Mouse (Mus musculus) heart, embryonic 11.5 days (tissue): ENCODE data around the gene Tbrg1. TPM values are rescaled to one million over a fixed set of nuclear protein-coding genes. Genes with fewer than 3 reads are reported as not detected.

Experiments
- ATAC-seq: fragments of 200-750 bp; cut with Nextera tagmentation; replicated peaks from 2 replicates; pipeline ENCODE4 v1.8.0; 2017; ENCODE audit warnings: moderate library complexity; ENCODE audit not compliant: insufficient number of reproducible peaks, low FRiP score, low TSS enrichment
- H3K27ac ChIP-seq: fragments of 300-500 bp; sonication (generic); 2 replicates; pipeline ENCODE4 v1.5.1; 2014; ENCODE audit warnings: mild to moderate bottlenecking, low read depth, low read length
- H3K27me3 ChIP-seq: fragments of 300-500 bp; sonication (generic); 2 replicates; pipeline ENCODE4 v1.6.1; 2014; ENCODE audit warnings: mild to moderate bottlenecking, low read length, mixed read lengths; ENCODE audit not compliant: control insufficient read depth, insufficient read depth
- H3K36me3 ChIP-seq: fragments of 300-500 bp; sonication (generic); 2 replicates; pipeline ENCODE4 v1.6.1; 2014; ENCODE audit warnings: mild to moderate bottlenecking, low read length, moderate library complexity, mixed read lengths; ENCODE audit not compliant: control insufficient read depth, insufficient read depth
- H3K4me1 ChIP-seq: fragments of 300-500 bp; sonication (generic); 2 replicates; pipeline ENCODE4 v1.6.1; 2014; ENCODE audit warnings: low read length; ENCODE audit not compliant: control insufficient read depth, insufficient read depth
- H3K4me2 ChIP-seq: fragments of 300-500 bp; sonication (generic); 2 replicates; pipeline ENCODE4 v1.6.1; 2014; ENCODE audit warnings: mild to moderate bottlenecking, moderate library complexity
- H3K4me3 ChIP-seq: fragments of 300-500 bp; sonication (generic); 2 replicates; pipeline ENCODE4 v1.5.1; 2014; ENCODE audit warnings: low read depth, low read length
- H3K9ac ChIP-seq: fragments of 300-500 bp; sonication (generic); 2 replicates; pipeline ENCODE4 v1.6.1; 2014; ENCODE audit warnings: mild to moderate bottlenecking, low read depth, low read length, moderate library complexity
- H3K9me3 ChIP-seq: fragments of 300-500 bp; sonication (generic); replicated peaks from 2 replicates; pipeline ENCODE4 v1.6.1; 2016; ENCODE audit warnings: low read length; ENCODE audit not compliant: control insufficient read depth
- WGBS: fragments of 180-500 bp; shearing (Covaris S2); extraction: QIAGEN DNeasy Blood & Tissue Kit; methylation state at CpG from one replicate; pipeline ENCODE4 v1.1.7; 2014; ENCODE audit not compliant: insufficient replicate concordance; 5-methylcytosine and 5-hydroxymethylcytosine counted together
- polyA plus RNA-seq: library from polyadenylated mRNA; unstranded; fragments of >200 nt; fragmentation: Nextera tagmentation; extraction: Ambion mirVana; gene quantifications from 2 replicates; pipeline ENCODE4 v1.2.1, GENCODE M21; 2014

Tbrg1 gene
- polyA plus RNA-seq, 1 experiment from 2014 or later, result 182 TPM

DNA sequence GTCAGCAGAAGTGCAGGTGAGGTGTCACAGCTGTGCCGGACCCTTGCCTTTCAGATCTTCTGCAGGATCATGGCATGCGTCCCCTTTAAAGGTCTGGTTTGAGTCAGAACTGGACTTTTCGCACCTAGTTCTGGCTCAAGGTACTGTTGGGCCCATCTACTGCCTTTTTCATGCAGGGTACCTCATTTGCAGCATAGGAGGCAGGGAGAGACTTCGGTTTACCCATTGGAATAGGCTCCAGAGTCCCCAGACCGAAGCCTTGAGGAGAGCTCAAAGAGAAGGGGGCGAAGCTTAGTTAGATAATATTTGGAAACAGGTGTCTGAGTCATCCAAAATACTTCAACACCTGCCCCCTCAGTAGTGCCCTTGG lies 43.2 kb downstream of the Tbrg1 start:
- Histone ChIP-seq H3K36me3 (no peaks in the 10 kb centered on the region), H3K4me2 (peak overlapping the region; percentile 82), H3K9me3 (no peaks in the 10 kb centered on the region), H3K27me3 (no peaks in the 10 kb centered on the region), H3K4me1 (no peaks in the 10 kb centered on the region; the same call in 1 of the 2 replicates), H3K9ac (peak overlapping the region; percentile 67), H3K4me3 (peak overlapping the region; percentile 59), H3K27ac (peak overlapping the region; percentile 36; the same call in 1 of the 2 replicates)
- 20% methylated on average over 6 of the region's 6 CpGs for WGBS
- ATAC-seq, result no peak

DNA sequence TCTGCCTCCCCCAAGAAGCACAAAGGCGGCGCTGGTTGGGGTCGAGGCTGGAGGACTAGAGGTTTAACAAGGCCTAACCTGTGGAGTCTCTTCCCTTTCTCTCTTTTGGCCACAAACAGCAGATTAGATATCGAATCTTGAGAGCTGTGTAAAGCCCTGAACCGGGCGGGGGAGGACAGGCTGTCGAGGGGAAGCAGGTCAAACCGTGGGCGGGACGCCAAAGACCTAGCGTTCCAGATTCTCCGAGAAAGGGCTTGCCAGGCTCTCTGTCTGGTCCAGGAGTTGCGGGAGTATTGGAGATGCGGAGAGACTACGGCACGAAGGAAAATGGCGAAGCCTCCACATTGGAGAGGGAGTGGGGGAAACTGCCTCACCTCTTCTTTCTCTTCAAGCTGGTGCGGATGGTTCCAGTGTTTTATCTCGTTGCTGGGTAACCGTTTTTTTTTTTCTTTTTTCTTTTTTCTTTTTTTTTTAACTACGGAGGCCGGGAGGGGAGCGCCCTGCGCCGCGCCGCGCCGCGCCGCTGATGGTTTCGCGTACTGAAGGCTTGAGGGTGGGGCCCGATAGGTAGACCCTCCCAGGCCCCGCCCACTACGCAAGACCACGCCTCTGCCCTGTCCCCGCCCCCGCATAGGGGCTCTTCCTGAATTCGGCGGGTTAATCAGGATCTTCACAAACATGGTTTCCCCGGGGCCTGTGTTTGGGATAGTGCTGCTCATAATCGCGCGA lies 43.8 kb downstream of the Tbrg1 start, which contains the start of gene Spa17:
Gene Spa17 (minus strand): TSS at position 541 of the 729 bp plus-strand sequence.
- H3K4me3 ChIP-seq, result peak within 1 kb of the TSS; percentile 59
- H3K4me1 ChIP-seq, result no peaks in the 10 kb centered on the region; the same call in 1 of the 2 replicates
- H3K4me2 ChIP-seq, result peak within 1 kb of the TSS; percentile 82
- H3K27ac ChIP-seq, result peak within 1 kb of the TSS; percentile 54
- H3K27me3 ChIP-seq, result no peaks in the 10 kb centered on the region
- peak within 1 kb of the TSS; percentile 81 for H3K9ac ChIP-seq
- WGBS, result under 1% methylated on average over 45 of the region's 45 CpGs
- no peaks in the 10 kb centered on the region for H3K9me3 ChIP-seq
- no peaks in the 10 kb centered on the region for H3K36me3 ChIP-seq
- peak; percentile 98 for ATAC-seq

DNA sequence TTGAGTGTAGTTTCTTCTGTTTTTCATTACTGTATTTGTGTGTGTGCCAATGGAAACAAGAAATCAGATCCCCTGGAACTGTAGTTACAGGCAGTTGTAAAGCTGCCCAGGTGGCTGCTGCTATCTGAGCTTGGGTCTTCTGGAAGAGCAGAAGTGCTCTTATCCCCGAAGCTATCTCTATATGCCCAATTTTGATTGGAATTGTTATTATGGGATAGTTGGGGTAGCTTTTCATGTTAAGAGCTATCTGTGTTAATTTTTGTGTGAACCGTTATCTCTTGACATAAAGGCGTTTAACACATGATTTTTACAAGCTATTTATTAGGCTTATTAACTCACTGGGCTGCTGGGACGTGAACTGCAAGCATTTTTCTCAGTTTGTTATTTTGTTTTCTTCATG lies 47.6 kb downstream of the Tbrg1 start:
- 72% methylated on average over 4 of the region's 4 CpGs for WGBS
- no peak overlapping the region for H3K4me3 ChIP-seq
- H3K9me3 ChIP-seq, result no peaks in the 10 kb centered on the region
- H3K27me3 ChIP-seq, result no peaks in the 10 kb centered on the region
- no peaks in the 10 kb centered on the region; the same call in 1 of the 2 replicates for H3K4me1 ChIP-seq
- ATAC-seq, result no peak
- no peak overlapping the region for H3K27ac ChIP-seq
- no peaks in the 10 kb centered on the region for H3K36me3 ChIP-seq
- no peak overlapping the region for H3K9ac ChIP-seq
- H3K4me2 ChIP-seq, result no peak overlapping the region

DNA sequence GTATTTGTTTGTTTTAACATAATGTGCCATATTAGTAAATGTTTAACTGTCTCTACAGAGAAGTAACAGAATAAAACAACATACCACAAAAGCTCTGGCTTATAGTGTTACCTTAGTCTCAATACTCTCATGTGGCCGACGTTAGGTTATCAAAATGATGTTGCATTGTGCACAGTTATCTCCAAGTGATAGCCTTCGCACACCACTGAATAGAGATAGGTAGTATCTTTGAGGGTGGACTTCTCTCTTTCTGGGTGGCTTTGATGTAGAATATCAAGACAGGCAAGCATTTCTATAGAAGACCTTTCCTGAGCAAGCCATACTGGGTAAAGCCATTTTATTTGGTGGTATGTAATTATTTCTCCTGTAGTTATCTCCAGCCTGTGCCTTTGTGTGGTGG lies 52.0 kb downstream of the Tbrg1 start:
- no peaks in the 10 kb centered on the region for H3K4me1 ChIP-seq
- 66% methylated on average over 3 of the region's 3 CpGs for WGBS
- no peak overlapping the region for H3K27ac ChIP-seq
- no peak overlapping the region for H3K4me3 ChIP-seq
- no peak overlapping the region for H3K9ac ChIP-seq
- no peaks in the 10 kb centered on the region for H3K9me3 ChIP-seq
- no peaks in the 10 kb centered on the region for H3K36me3 ChIP-seq
- no peak for ATAC-seq
- H3K4me2 ChIP-seq, result no peak overlapping the region
- no peaks in the 10 kb centered on the region for H3K27me3 ChIP-seq

DNA sequence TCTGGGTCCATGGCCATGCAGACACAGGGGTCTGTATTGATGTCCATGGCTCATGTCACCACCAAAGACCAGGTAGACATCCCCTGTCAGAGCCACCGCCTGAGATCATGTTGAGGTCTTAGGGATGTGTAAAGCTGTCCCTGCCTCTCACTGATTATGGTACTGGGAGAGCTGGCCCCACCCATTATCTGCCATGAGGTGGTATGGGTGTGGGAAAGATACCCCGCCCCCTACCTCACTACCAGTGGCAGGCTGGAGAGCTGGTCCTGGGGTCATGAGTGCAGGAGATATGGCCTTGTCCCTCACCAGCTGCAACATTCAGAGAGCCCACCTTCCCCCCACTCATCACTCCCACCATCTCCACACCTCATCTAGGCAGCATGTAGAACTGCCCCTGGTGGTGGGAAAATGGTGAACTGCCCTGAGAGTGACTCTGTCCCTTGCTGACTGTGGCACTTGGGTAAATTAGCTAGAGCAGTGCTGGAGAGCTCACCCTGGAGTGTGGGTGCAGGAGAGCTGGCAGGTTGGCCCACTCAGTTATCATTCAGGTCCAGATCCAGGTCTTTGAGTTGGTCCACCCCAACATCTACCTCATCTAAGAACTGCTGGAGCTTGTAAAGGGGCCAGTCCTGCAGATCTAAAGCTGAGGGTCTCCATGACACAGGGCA lies 56.4 kb downstream of the Tbrg1 start:
- Histone ChIP-seq H3K36me3 (no peaks in the 10 kb centered on the region), H3K4me1 (no peaks in the 10 kb centered on the region), H3K4me3 (no peak overlapping the region), H3K9ac (no peak overlapping the region), H3K4me2 (no peak overlapping the region), H3K9me3 (no peaks in the 10 kb centered on the region), H3K27me3 (no peaks in the 10 kb centered on the region), H3K27ac (no peak overlapping the region)
- 87% methylated on average over 2 of the region's 2 CpGs for WGBS
- ATAC-seq, result no peak

Other genes with a start within 250 kb of the Tbrg1 start
- 0.29 and 0.35 TPM in 2 replicates for gene Robo3, start 224.1 kb downstream of the Tbrg1 start, polyA plus RNA-seq
- 20.2 and 20.5 TPM in 2 replicates for gene Msantd2, start 168.0 kb downstream of the Tbrg1 start, polyA plus RNA-seq
- gene Esam, start 129.2 kb downstream of the Tbrg1 start, polyA plus RNA-seq, result 45.4 and 59.6 TPM in 2 replicates
- 1.5 and 1.6 TPM in 2 replicates for gene Vsig2, start 118.1 kb downstream of the Tbrg1 start, polyA plus RNA-seq
- 4.8 and 5.2 TPM in 2 replicates for gene Nrgn, start 104.4 kb downstream of the Tbrg1 start, polyA plus RNA-seq
- 7.8 and 10.6 TPM in 2 replicates for gene Siae, start 101.6 kb downstream of the Tbrg1 start, polyA plus RNA-seq
- gene Spa17, start 43.6 kb downstream of the Tbrg1 start, polyA plus RNA-seq, result 5.7 and 10.0 TPM in 2 replicates
- gene Panx3, start 11.9 kb upstream of the Tbrg1 start, polyA plus RNA-seq, result 0.08 and 0.10 TPM in 2 replicates
- gene Olfr160, start 58.9 kb upstream of the Tbrg1 start, polyA plus RNA-seq, result not detected in 2 replicates
- not detected in 2 replicates for gene Olfr874, start 87.8 kb upstream of the Tbrg1 start, polyA plus RNA-seq
- not detected in 2 replicates for gene Olfr875, start 114.5 kb upstream of the Tbrg1 start, polyA plus RNA-seq
- gene Olfr876, start 145.7 kb upstream of the Tbrg1 start, polyA plus RNA-seq, result not detected in 2 replicates
- gene Olfr877, start 197.0 kb upstream of the Tbrg1 start, polyA plus RNA-seq, result not detected in 2 replicates
- not detected in 2 replicates for gene Olfr145, start 239.4 kb upstream of the Tbrg1 start, polyA plus RNA-seq